Mouse (Mus musculus): Measurements from ENCODE around the gene Pdgfb. TPM values are rescaled to one million over a fixed set of nuclear protein-coding genes. Genes with fewer than 3 reads are reported as not detected.

The Pdgfb gene
- polyA plus RNA-seq, 1 experiment from 2014 or later = 3.2 TPM

DNA sequence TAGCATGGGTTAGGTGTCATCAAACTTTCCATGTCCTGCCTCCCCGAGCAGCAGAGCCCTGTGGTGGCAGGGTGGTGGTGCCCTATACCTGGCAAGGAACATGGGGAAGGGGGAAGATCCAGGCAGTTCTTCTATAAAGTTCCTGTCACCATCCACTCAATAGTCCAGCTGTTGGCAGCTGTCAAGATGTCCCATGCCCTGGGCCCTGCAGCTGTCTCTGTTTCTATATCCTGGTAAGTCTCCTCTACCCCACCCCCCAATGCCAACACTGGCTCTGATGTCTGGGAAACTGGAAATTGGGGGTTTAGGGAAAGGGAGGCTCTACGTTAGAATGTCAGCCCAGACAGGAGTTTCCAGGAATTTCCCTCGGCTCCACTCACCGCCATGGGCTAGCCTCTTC, 20.2 kb downstream of the Pdgfb start:
- H3K9me3 ChIP-seq (replicated peaks; ENCODE audit: control insufficient read depth, low read length) = no peaks in the 10 kb centered on the region
- H3K4me1 ChIP-seq (ENCODE audit: control insufficient read depth, insufficient read depth, low read length) = peaks cover 4% of the 10 kb centered on the region; the same call in 1 of the 2 replicates
- H3K9ac ChIP-seq (ENCODE audit: low read length) = no peak overlapping the region
- H3K4me2 ChIP-seq (ENCODE audit: low read depth, low read length) = no peak overlapping the region
- WGBS = 69% methylated on average over 4 of the region's 4 CpGs
- no peak for ATAC-seq (replicated peaks; ENCODE audit: extremely low read depth, insufficient read depth, low FRiP score)
- H3K4me3 ChIP-seq (ENCODE audit: low read length) = no peak overlapping the region
- peaks cover 2% of the 10 kb centered on the region; the same call in 1 of the 2 replicates for H3K27me3 ChIP-seq (ENCODE audit: control insufficient read depth, insufficient read depth, low read length)
- H3K27ac ChIP-seq (ENCODE audit: low read length) = no peak overlapping the region
- H3K36me3 ChIP-seq (ENCODE audit: control insufficient read depth, insufficient read depth) = peaks cover 3% of the 10 kb centered on the region; the same call in 1 of the 2 replicates

- WGBS = 70% methylated on average over 8 of the region's 8 CpGs
- Histone ChIP-seq H3K4me1 (ENCODE audit: control insufficient read depth, insufficient read depth, low read length) (no peaks in the 10 kb centered on the region), H3K4me3 (ENCODE audit: low read length) (no peak overlapping the region), H3K9ac (ENCODE audit: low read length) (no peak overlapping the region), H3K27me3 (ENCODE audit: control insufficient read depth, insufficient read depth, low read length) (0 out of 2 replicates have a peak, but pooled peaks cover 3% of the 10 kb centered on the region), H3K36me3 (ENCODE audit: control insufficient read depth, insufficient read depth) (no peaks in the 10 kb centered on the region), H3K27ac (ENCODE audit: low read length) (no peak overlapping the region), H3K4me2 (ENCODE audit: low read depth, low read length) (no peak overlapping the region), H3K9me3 (replicated peaks; ENCODE audit: control insufficient read depth, low read length) (no peaks in the 10 kb centered on the region)
- no peak for ATAC-seq (replicated peaks; ENCODE audit: extremely low read depth, insufficient read depth, low FRiP score)
Measured at GRCm38 (mm10) chr15:79986182-79986581, 28.6 kb downstream of the Pdgfb start.

- Histone ChIP-seq H3K4me3 (ENCODE audit: low read length) (no peak overlapping the region), H3K27ac (ENCODE audit: low read length) (no peak overlapping the region), H3K9me3 (replicated peaks; ENCODE audit: control insufficient read depth, low read length) (no peaks in the 10 kb centered on the region), H3K9ac (ENCODE audit: low read length) (no peak overlapping the region), H3K27me3 (ENCODE audit: control insufficient read depth, insufficient read depth, low read length) (0 out of 2 replicates have a peak, but pooled peaks cover 3% of the 10 kb centered on the region), H3K4me2 (ENCODE audit: low read depth, low read length) (no peak overlapping the region), H3K36me3 (ENCODE audit: control insufficient read depth, insufficient read depth) (no peaks in the 10 kb centered on the region), H3K4me1 (ENCODE audit: control insufficient read depth, insufficient read depth, low read length) (no peaks in the 10 kb centered on the region)
- ATAC-seq (replicated peaks; ENCODE audit: extremely low read depth, insufficient read depth, low FRiP score) = no peak
- WGBS = 49% methylated on average over 11 of the region's 11 CpGs
Measured at GRCm38 (mm10) chr15:79985471-79985870, 29.3 kb downstream of the Pdgfb start.

DNA sequence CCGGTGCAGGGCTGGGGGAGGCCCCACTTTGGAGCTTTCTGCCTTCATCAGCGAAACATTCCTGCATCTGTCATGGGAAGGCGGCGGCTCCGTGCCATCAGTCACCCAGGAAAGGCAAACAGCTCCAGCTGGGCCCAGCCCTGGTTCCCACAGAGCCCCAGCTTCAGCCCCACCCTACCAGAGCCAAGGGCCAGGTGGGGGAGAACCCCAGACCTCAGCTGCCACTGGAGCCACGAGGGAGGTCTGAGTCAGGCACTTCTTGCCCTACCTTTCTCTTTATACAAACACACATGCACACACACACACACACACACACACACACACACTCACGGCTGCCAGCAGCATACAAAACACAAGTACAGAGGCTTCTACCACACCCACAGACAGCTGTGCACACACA, 30.6 kb downstream of the Pdgfb start:
- no peaks in the 10 kb centered on the region for H3K36me3 ChIP-seq (ENCODE audit: control insufficient read depth, insufficient read depth)
- H3K9ac ChIP-seq (ENCODE audit: low read length) = no peak overlapping the region
- no peak overlapping the region for H3K27ac ChIP-seq (ENCODE audit: low read length)
- no peak for ATAC-seq (replicated peaks; ENCODE audit: extremely low read depth, insufficient read depth, low FRiP score)
- no peaks in the 10 kb centered on the region for H3K4me1 ChIP-seq (ENCODE audit: control insufficient read depth, insufficient read depth, low read length)
- no peak overlapping the region for H3K4me3 ChIP-seq (ENCODE audit: low read length)
- 53% methylated on average over 7 of the region's 7 CpGs for WGBS
- 0 out of 2 replicates have a peak, but pooled peaks cover 3% of the 10 kb centered on the region for H3K27me3 ChIP-seq (ENCODE audit: control insufficient read depth, insufficient read depth, low read length)
- no peak overlapping the region for H3K4me2 ChIP-seq (ENCODE audit: low read depth, low read length)
- H3K9me3 ChIP-seq (replicated peaks; ENCODE audit: control insufficient read depth, low read length) = no peaks in the 10 kb centered on the region; the same call in 1 of the 2 replicates

- H3K27ac ChIP-seq (ENCODE audit: low read length) = no peak overlapping the region
- no peaks in the 10 kb centered on the region for H3K36me3 ChIP-seq (ENCODE audit: control insufficient read depth, insufficient read depth)
- 65% methylated on average over 11 of the region's 11 CpGs for WGBS
- no peak overlapping the region for H3K4me3 ChIP-seq (ENCODE audit: low read length)
- no peaks in the 10 kb centered on the region; the same call in 1 of the 2 replicates for H3K9me3 ChIP-seq (replicated peaks; ENCODE audit: control insufficient read depth, low read length)
- H3K27me3 ChIP-seq (ENCODE audit: control insufficient read depth, insufficient read depth, low read length) = no peaks in the 10 kb centered on the region
- H3K9ac ChIP-seq (ENCODE audit: low read length) = no peak overlapping the region
- H3K4me2 ChIP-seq (ENCODE audit: low read depth, low read length) = no peak overlapping the region
- H3K4me1 ChIP-seq (ENCODE audit: control insufficient read depth, insufficient read depth, low read length) = no peaks in the 10 kb centered on the region
- no peak for ATAC-seq (replicated peaks; ENCODE audit: extremely low read depth, insufficient read depth, low FRiP score)
Measured at GRCm38 (mm10) chr15:79980716-79981115, 34.1 kb downstream of the Pdgfb start.

DNA sequence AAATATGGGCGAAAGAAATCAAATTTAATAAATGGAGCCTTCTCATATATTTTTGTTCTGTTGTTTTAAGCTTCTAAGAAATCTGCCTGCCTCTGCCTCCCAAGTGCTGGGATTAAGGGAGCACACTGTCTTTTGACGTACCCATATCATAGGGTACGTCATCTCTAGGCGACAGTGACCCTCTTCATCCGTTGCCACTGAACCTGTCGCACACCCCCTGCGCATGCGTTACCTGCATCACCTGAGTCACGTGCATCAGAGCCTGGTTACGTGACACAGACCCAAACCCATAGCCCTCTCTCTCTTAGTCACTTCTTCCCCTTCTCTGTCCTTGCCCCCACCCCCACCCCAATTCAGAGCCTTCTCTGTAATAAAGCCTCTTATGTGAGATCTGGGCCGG, 42.6 kb downstream of the Pdgfb start:
- no peaks in the 10 kb centered on the region for H3K27me3 ChIP-seq (ENCODE audit: control insufficient read depth, insufficient read depth, low read length)
- H3K9ac ChIP-seq (ENCODE audit: low read length) = no peak overlapping the region
- no peaks in the 10 kb centered on the region for H3K9me3 ChIP-seq (replicated peaks; ENCODE audit: control insufficient read depth, low read length)
- no peak for ATAC-seq (replicated peaks; ENCODE audit: extremely low read depth, insufficient read depth, low FRiP score)
- no peak overlapping the region for H3K27ac ChIP-seq (ENCODE audit: low read length)
- no peaks in the 10 kb centered on the region for H3K4me1 ChIP-seq (ENCODE audit: control insufficient read depth, insufficient read depth, low read length)
- no peak overlapping the region for H3K4me2 ChIP-seq (ENCODE audit: low read depth, low read length)
- H3K36me3 ChIP-seq (ENCODE audit: control insufficient read depth, insufficient read depth) = no peaks in the 10 kb centered on the region
- H3K4me3 ChIP-seq (ENCODE audit: low read length) = no peak overlapping the region
- 94% methylated on average over 11 of the region's 11 CpGs for WGBS

GRCm38 (mm10) chr15:79970940-79971339, 43.8 kb downstream of the Pdgfb start, which contains the start of gene Cbx7:
Cbx7 (minus strand) TSS chr15:79971119.
- no peak within 1 kb of the TSS for H3K27ac ChIP-seq (ENCODE audit: low read length)
- ATAC-seq (replicated peaks; ENCODE audit: extremely low read depth, insufficient read depth, low FRiP score) = no peak
- WGBS = 91% methylated on average over 11 of the region's 11 CpGs
- H3K4me3 ChIP-seq (ENCODE audit: low read length) = no peak within 1 kb of the TSS
- H3K27me3 ChIP-seq (ENCODE audit: control insufficient read depth, insufficient read depth, low read length) = no peaks in the 10 kb centered on the region
- no peaks in the 10 kb centered on the region for H3K36me3 ChIP-seq (ENCODE audit: control insufficient read depth, insufficient read depth)
- H3K4me1 ChIP-seq (ENCODE audit: control insufficient read depth, insufficient read depth, low read length) = no peaks in the 10 kb centered on the region
- H3K9me3 ChIP-seq (replicated peaks; ENCODE audit: control insufficient read depth, low read length) = no peaks in the 10 kb centered on the region
- no peak within 1 kb of the TSS for H3K4me2 ChIP-seq (ENCODE audit: low read depth, low read length)
- no peak within 1 kb of the TSS for H3K9ac ChIP-seq (ENCODE audit: low read length)

DNA sequence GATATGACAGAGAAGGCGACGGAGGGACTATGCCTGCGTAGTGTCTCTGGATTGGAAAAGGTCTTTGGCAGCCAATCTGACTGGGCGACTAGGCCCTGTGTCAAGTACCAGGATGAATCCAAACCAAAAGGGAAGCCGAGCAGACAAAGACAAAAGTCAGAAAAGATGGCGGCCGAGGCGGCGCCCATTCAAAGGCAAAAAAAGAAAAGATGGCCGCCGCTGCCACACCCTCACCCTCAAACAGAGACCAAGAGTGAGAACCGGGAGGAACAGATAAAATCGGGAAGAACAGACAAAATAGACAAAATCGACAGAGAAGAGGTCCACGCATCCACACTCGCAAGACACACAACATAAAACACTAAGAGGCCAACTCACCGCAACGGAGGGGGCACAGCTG, 44.3 kb downstream of the Pdgfb start:
- Histone ChIP-seq H3K27ac (ENCODE audit: low read length) (no peak overlapping the region), H3K36me3 (ENCODE audit: control insufficient read depth, insufficient read depth) (no peaks in the 10 kb centered on the region), H3K9me3 (replicated peaks; ENCODE audit: control insufficient read depth, low read length) (no peaks in the 10 kb centered on the region), H3K27me3 (ENCODE audit: control insufficient read depth, insufficient read depth, low read length) (no peaks in the 10 kb centered on the region), H3K9ac (ENCODE audit: low read length) (no peak overlapping the region), H3K4me3 (ENCODE audit: low read length) (no peak overlapping the region), H3K4me2 (ENCODE audit: low read depth, low read length) (no peak overlapping the region), H3K4me1 (ENCODE audit: control insufficient read depth, insufficient read depth, low read length) (no peaks in the 10 kb centered on the region)
- no peak for ATAC-seq (replicated peaks; ENCODE audit: extremely low read depth, insufficient read depth, low FRiP score)
- WGBS = 95% methylated on average over 18 of the region's 18 CpGs

DNA sequence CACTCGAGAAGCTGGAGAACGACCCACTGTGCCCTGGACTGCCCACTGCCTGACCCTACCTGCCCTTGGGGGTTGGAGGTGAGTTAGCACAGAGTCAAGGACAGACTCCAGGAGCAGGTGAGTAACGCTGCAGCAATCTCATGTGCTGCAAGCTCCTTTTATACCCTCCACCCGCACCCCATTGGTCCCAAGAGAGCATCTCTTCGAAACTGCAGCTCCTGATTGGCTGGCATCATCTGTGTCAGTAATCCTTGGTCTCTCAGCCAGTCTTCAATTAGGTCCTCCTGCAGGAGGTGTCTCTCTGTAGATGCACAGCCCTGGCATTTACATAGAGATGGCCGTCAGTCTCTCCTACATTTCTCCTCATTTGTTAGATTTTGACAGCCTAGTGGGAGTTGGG, 47.4 kb downstream of the Pdgfb start:
- H3K9me3 ChIP-seq (replicated peaks; ENCODE audit: control insufficient read depth, low read length) = no peaks in the 10 kb centered on the region
- whole genome bisulfite sequencing = 83% methylated on average over 6 of the region's 6 CpGs

More for the DNA sequence above, 47.4 kb downstream of the Pdgfb start:
- Histone ChIP-seq H3K4me2 (ENCODE audit: low read depth, low read length) (no peak overlapping the region), H3K9ac (ENCODE audit: low read length) (no peak overlapping the region), H3K4me1 (ENCODE audit: control insufficient read depth, insufficient read depth, low read length) (no peaks in the 10 kb centered on the region), H3K4me3 (ENCODE audit: low read length) (no peak overlapping the region), H3K36me3 (ENCODE audit: control insufficient read depth, insufficient read depth) (no peaks in the 10 kb centered on the region), H3K27me3 (ENCODE audit: control insufficient read depth, insufficient read depth, low read length) (no peaks in the 10 kb centered on the region), H3K27ac (ENCODE audit: low read length) (no peak overlapping the region)
- no peak for ATAC-seq (replicated peaks; ENCODE audit: extremely low read depth, insufficient read depth, low FRiP score)
